21 mouse cellular contexts compared by ENCODE assay signal in genomic region chr2:15163732-15164418, GRCm38 (mm10).
A peak's percentile ranks its signal among the peaks of the same experiment; 100 is the strongest.
DNase-seq lines count a peak whose midpoint lies in the region; ATAC-seq and TF ChIP-seq lines count a peak whose summit lies in the region.
"Had no signal": no experiment of that assay in that cellular context is flagged by ENCODE, and none has a peak within 500 bp of the region (broad histone marks: within the 10 kb centered on the region; RNA-seq: fewer than 3 reads in every experiment).

No protein-coding gene starts in this region.

- ATAC-seq in liver, embryonic 11.5 days (replicated peaks; ENCODE audit: low FRiP score) = peak; percentile 96
- peak; percentile 89 for ATAC-seq in megakaryocyte progenitor cell, adult 5-6 weeks (replicated peaks; ENCODE audit: poor library complexity)
- ATAC-seq: activated CD4-positive, CD25-positive, alpha-beta regulatory T cell, adult 4 months; lung, postnatal 0 days; Patski had no signal

- H3K36me3 ChIP-seq in MEL (ENCODE audit: control insufficient read depth in 1 of 2, insufficient read depth in 2 of 2, low read length in 2 of 2) = peaks cover 0 to 12% of the 10 kb centered on the region in 2 experiments; a peak in 2 of 4 replicates
- H3K36me3 ChIP-seq in liver, embryonic 11.5 days (ENCODE audit: control insufficient read depth, insufficient read depth, low read length) = no peaks in the 10 kb centered on the region
- H3K36me3 ChIP-seq: forebrain, embryonic 12.5 days; heart, embryonic 10.5 days; limb, embryonic 15.5 days; neural tube, embryonic 13.5 days had no signal

- peaks cover 8 to 9% of the 10 kb centered on the region in 2 experiments for H3K4me1 ChIP-seq in MEL (ENCODE audit: control insufficient read depth in 1 of 2, insufficient read depth in 2 of 2, low read length in 2 of 2)
- 0 out of 2 replicates have a peak, but pooled peaks cover 2% of the 10 kb centered on the region for H3K4me1 ChIP-seq in liver, embryonic 11.5 days (replicated peaks; ENCODE audit: control insufficient read depth, insufficient read depth, low read length)
- H3K4me1 ChIP-seq: forebrain, embryonic 12.5 days; heart, embryonic 10.5 days; limb, embryonic 15.5 days; neural tube, embryonic 13.5 days had no signal

- 0 out of 2 replicates have a peak overlapping the region, but pooled peaks have one; percentile 19 for H3K4me2 ChIP-seq in liver, embryonic 11.5 days
- H3K4me2 ChIP-seq: forebrain, embryonic 12.5 days; hindbrain, embryonic 14.5 days; limb, embryonic 15.5 days; neural tube, embryonic 13.5 days had no signal

- peak; percentile 86 to 90 for TF ChIP-seq EP300 in MEL (IDR thresholded peaks at IDR 0.05; ENCODE audit: low read depth in 1 of 2, low read length in 2 of 2)

- DNase-seq in MEL (ENCODE audit: low read depth, low spot score) = peak; percentile 63
- DNase-seq in c-Kit-positive CD71-positive TER-119-negative erythroid progenitor cells, embryonic 14.5 days (ENCODE audit: low read depth) = peak; percentile 65
- DNase-seq in liver, embryonic 11.5 days (ENCODE audit: low spot score) = no peak
- no peak for DNase-seq in layer of hippocampus, postnatal 14 days (ENCODE audit: low spot score in 2 of 2)
- no peak for DNase-seq in adrenal gland, postnatal 25 days
- no peak for DNase-seq in layer of hippocampus, postnatal 10 days (ENCODE audit: low spot score in 2 of 2)
- DNase-seq: adrenal gland, postnatal 14 days; cerebellum, adult 8-10 months; gastrocnemius, adult 2 months; midbrain, embryonic 14.5 days; thymus, adult 18-20 months; thymus, postnatal 4 days had no signal

- no peak for TF ChIP-seq POLR2A in MEL (IDR thresholded peaks at IDR 0.05; ENCODE audit: control insufficient read depth in 1 of 2, insufficient read depth in 1 of 2, low read depth in 1 of 2, low read length in 2 of 2, poor library complexity in 1 of 2)

- H3K4me3 ChIP-seq in MEL (ENCODE audit: control insufficient read depth in 1 of 2, insufficient read depth in 1 of 2, low read depth in 2 of 2, low read length in 2 of 2) = no peak overlapping the region
- H3K4me3 ChIP-seq in liver, embryonic 11.5 days (ENCODE audit: low read depth, low read length) = no peak overlapping the region
- H3K4me3 ChIP-seq: forebrain, embryonic 12.5 days; gastrocnemius, adult 2 months; heart, embryonic 10.5 days; limb, embryonic 15.5 days; neural tube, embryonic 13.5 days had no signal

- peak overlapping the region; percentile 50 for H3K27ac ChIP-seq in MEL (ENCODE audit: control insufficient read depth, low read depth, low read length)
- peak overlapping the region; percentile 53; the same call in 1 of the 2 replicates for H3K27ac ChIP-seq in liver, embryonic 11.5 days (ENCODE audit: low read depth, low read length)
- H3K27ac ChIP-seq: forebrain, embryonic 12.5 days; gastrocnemius, adult 2 months; heart, embryonic 10.5 days; hindbrain, embryonic 14.5 days; limb, embryonic 15.5 days; neural tube, embryonic 13.5 days had no signal

- H3K27me3 ChIP-seq in MEL (ENCODE audit: control insufficient read depth in 1 of 2, insufficient read depth in 2 of 2, low read length in 2 of 2) = no peaks in the 10 kb centered on the region
- H3K27me3 ChIP-seq in liver, embryonic 11.5 days (replicated peaks; ENCODE audit: control insufficient read depth, insufficient read depth, low read length) = no peaks in the 10 kb centered on the region
- H3K27me3 ChIP-seq: forebrain, embryonic 12.5 days; limb, embryonic 15.5 days; neural tube, embryonic 13.5 days had no signal

- no peaks in the 10 kb centered on the region for H3K79me2 ChIP-seq in MEL (ENCODE audit: control insufficient read depth, insufficient read depth, low read length, poor library complexity)

- no peak for TF ChIP-seq RAD21 in MEL (IDR thresholded peaks at IDR 0.05; ENCODE audit: low read depth, low read length)

- WGBS in liver, embryonic 11.5 days = 49% methylated on average over 6 of the region's 6 CpGs

- no peak for TF ChIP-seq CTCF in MEL (IDR thresholded peaks at IDR 0.05 in 2 of 3, conservative IDR thresholded peaks at IDR 0.05 in 1 of 3; ENCODE audit: control insufficient read depth in 1 of 3, insufficient read depth in 1 of 3, low read depth in 2 of 3, low read length in 3 of 3, poor library complexity in 1 of 3, severe bottlenecking in 1 of 3)

- no peaks in the 10 kb centered on the region for H3K9me3 ChIP-seq in MEL (replicated peaks; ENCODE audit: insufficient read depth, low read length)
- no peaks in the 10 kb centered on the region for H3K9me3 ChIP-seq in liver, embryonic 11.5 days (ENCODE audit: control insufficient read depth, low read length)
- H3K9me3 ChIP-seq: forebrain, embryonic 12.5 days; heart, embryonic 10.5 days; limb, embryonic 15.5 days; neural tube, embryonic 13.5 days had no signal

- H3K9ac ChIP-seq in MEL (ENCODE audit: control insufficient read depth, low read depth, low read length, poor library complexity, severe bottlenecking) = no peak overlapping the region; the same call in 1 of the 2 replicates
- H3K9ac ChIP-seq in liver, embryonic 11.5 days (ENCODE audit: low read depth, low read length) = no peak overlapping the region
- H3K9ac ChIP-seq: forebrain, embryonic 12.5 days; hindbrain, embryonic 14.5 days; limb, embryonic 15.5 days; neural tube, embryonic 13.5 days had no signal

TF ChIP-seq in MEL, 35 proteins besides CTCF, POLR2A, EP300 and RAD21:
- TF ChIP-seq SIN3A (IDR thresholded peaks at IDR 0.05; ENCODE audit: low read length) = peak; percentile 67
- TF ChIP-seq RCOR1 (IDR thresholded peaks at IDR 0.05; ENCODE audit: low read depth, low read length) = peak; percentile 66; the same call in 1 of the 2 replicates
- no peak for TF ChIP-seq USF2 (IDR thresholded peaks at IDR 0.05; ENCODE audit: borderline replicate concordance in 1 of 2, insufficient read depth in 1 of 2, low read depth in 1 of 2, low read length in 2 of 2)
- TF ChIP-seq TCF12 (IDR thresholded peaks at IDR 0.05; ENCODE audit: low read depth, low read length) = peak; percentile 92
- peak; percentile 91 for TF ChIP-seq GATA1 (IDR thresholded peaks at IDR 0.05; ENCODE audit: low read depth, low read length)
- peak; percentile 61 for TF ChIP-seq TAL1 (IDR thresholded peaks at IDR 0.05; ENCODE audit: low read length)
- 0 out of 2 replicates have a peak, but pooled peaks have one; percentile 19 for TF ChIP-seq MYB (IDR thresholded peaks at IDR 0.05; ENCODE audit: low read depth, low read length)
- no peak for TF ChIP-seq ELF1 (IDR thresholded peaks at IDR 0.05; ENCODE audit: low read depth, low read length)
- TF ChIP-seq MAX (IDR thresholded peaks at IDR 0.05; ENCODE audit: low read length) = no peak
- no peak for TF ChIP-seq CHD2 (IDR thresholded peaks at IDR 0.05; ENCODE audit: low read length)
- peak; percentile 75 for TF ChIP-seq ETS1 (IDR thresholded peaks at IDR 0.05; ENCODE audit: low read depth, low read length)
- TF ChIP-seq HCFC1 (IDR thresholded peaks at IDR 0.05; ENCODE audit: low read depth, low read length) = no peak
- TF ChIP-seq USF1 (IDR thresholded peaks at IDR 0.05; ENCODE audit: low read depth, low read length) = no peak
- no peak for TF ChIP-seq MAFK (IDR thresholded peaks at IDR 0.05; ENCODE audit: borderline replicate concordance, low read depth, low read length)
- no peak for TF ChIP-seq KAT2A (conservative IDR thresholded peaks at IDR 0.05; ENCODE audit: low read depth, low read length)
- TF ChIP-seq GABPA (IDR thresholded peaks at IDR 0.05; ENCODE audit: low read depth, low read length) = no peak
- peak; percentile 52; the same call in 1 of the 2 replicates for TF ChIP-seq BHLHE40 (IDR thresholded peaks at IDR 0.05; ENCODE audit: borderline replicate concordance, low read depth, low read length)
- peak; percentile 92 for TF ChIP-seq ZNF384 (IDR thresholded peaks at IDR 0.05; ENCODE audit: low read depth, low read length)

Comparison
In these comparisons a context has a peak if more than half of its experiments do, and no peak if none do; other contexts are left out.
1. DNase-seq: peak in MEL (single experiment) and c-Kit-positive CD71-positive TER-119-negative erythroid progenitor cells, embryonic 14.5 days (single experiment); none in liver, embryonic 11.5 days (single experiment), layer of hippocampus, postnatal 14 days (0 of 2), adrenal gland, postnatal 25 days (single experiment) and layer of hippocampus, postnatal 10 days (0 of 2).